Mouse (Mus musculus): ENCODE data around the gene Tedc2.

DNA sequence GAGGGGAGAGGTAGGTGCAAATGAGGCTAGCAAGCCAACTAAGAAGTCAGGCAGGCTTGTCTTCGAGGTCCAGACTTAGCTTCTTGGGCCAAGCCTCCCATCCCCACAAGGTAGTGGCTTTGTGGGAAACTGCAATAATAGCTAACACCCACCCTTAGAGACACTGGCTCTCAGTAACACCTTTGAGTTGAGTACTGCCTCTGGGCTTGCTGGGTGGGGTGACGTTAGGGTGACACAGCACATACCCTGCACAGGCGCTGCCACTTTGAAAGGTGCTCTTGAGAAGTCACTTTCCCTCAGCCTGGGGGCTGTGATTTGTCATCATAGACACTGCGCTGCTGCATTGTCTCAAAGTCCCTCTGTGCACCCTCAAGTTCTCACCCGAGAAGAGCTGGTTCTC lies 26.9 kb downstream of the Tedc2 start:
- no peak for TF ChIP-seq USF1 (IDR thresholded peaks at IDR 0.05; ENCODE audit: low read depth, low read length)
- TF ChIP-seq POLR2A (IDR thresholded peaks at IDR 0.05; ENCODE audit: low read depth, low read length), result no peak
- TF ChIP-seq CTCF (conservative IDR thresholded peaks at IDR 0.05 in 1 of 2, IDR thresholded peaks at IDR 0.05 in 1 of 2; ENCODE audit: low read depth in 2 of 2, low read length in 2 of 2), result no peak
- no peak for TF ChIP-seq MYC (IDR thresholded peaks at IDR 0.05; ENCODE audit: low read depth, low read length)

All from CH12.LX (cell line).